Mouse (Mus musculus) lung, embryonic 15.5 days (tissue): ENCODE results near the gene Trappc2l. TPM values are rescaled to one million over a fixed set of nuclear protein-coding genes. Genes with fewer than 3 reads are reported as not detected.
A peak's percentile ranks its signal among the peaks of the same experiment; 100 is the strongest.

Source experiments
- ATAC-seq: fragments of 200-750 bp; cut with Nextera tagmentation; 2 replicates; pipeline ENCODE4 v1.8.0; 2017; ENCODE audit warnings: moderate number of reproducible peaks, borderline replicate concordance; ENCODE audit not compliant: low FRiP score, low TSS enrichment; ENCODE audit errors: extremely low read depth
- H3K27ac ChIP-seq: fragments of 300-500 bp; sonication (generic); 2 replicates; pipeline ENCODE4 v1.5.1; 2015; ENCODE audit warnings: moderate library complexity, mild to moderate bottlenecking, inconsistent platforms
- H3K27me3 ChIP-seq: fragments of 300-500 bp; sonication (generic); 2 replicates; pipeline ENCODE4 v1.6.1; 2015; ENCODE audit warnings: inconsistent platforms
- H3K36me3 ChIP-seq: fragments of 300-500 bp; sonication (generic); 2 replicates; pipeline ENCODE4 v1.6.1; 2015; ENCODE audit warnings: inconsistent platforms
- H3K4me1 ChIP-seq: fragments of 300-500 bp; sonication (generic); 2 replicates; pipeline ENCODE4 v1.6.1; 2015; ENCODE audit warnings: inconsistent platforms
- H3K4me2 ChIP-seq: fragments of 300-500 bp; sonication (generic); 2 replicates; pipeline ENCODE4 v1.6.1; 2015; ENCODE audit warnings: inconsistent platforms, mild to moderate bottlenecking, moderate library complexity
- H3K4me3 ChIP-seq: fragments of 300-500 bp; sonication (generic); 2 replicates; pipeline ENCODE4 v1.5.1; 2015; ENCODE audit warnings: mild to moderate bottlenecking, inconsistent platforms
- H3K9ac ChIP-seq: fragments of 300-500 bp; sonication (generic); 2 replicates; pipeline ENCODE4 v1.6.1; 2015; ENCODE audit warnings: inconsistent platforms
- H3K9me3 ChIP-seq: fragments of 300-500 bp; sonication (generic); 2 replicates; pipeline ENCODE4 v1.6.1; 2016; ENCODE audit warnings: inconsistent platforms
- WGBS: fragments of 180-500 bp; shearing (Covaris S2); methylation state at CpG from one replicate; pipeline ENCODE4 v1.1.7; 2015; 5-methylcytosine and 5-hydroxymethylcytosine counted together
- polyA plus RNA-seq: library from polyadenylated mRNA; unstranded; fragments of >200 nt; fragmentation: Nextera tagmentation; extraction: Ambion mirVana; gene quantifications from 2 replicates; pipeline ENCODE4 v1.2.1, GENCODE M21; 2015

Gene Trappc2l
- polyA plus RNA-seq, 1 experiment from 2014 or later, result 53.0 TPM

DNA sequence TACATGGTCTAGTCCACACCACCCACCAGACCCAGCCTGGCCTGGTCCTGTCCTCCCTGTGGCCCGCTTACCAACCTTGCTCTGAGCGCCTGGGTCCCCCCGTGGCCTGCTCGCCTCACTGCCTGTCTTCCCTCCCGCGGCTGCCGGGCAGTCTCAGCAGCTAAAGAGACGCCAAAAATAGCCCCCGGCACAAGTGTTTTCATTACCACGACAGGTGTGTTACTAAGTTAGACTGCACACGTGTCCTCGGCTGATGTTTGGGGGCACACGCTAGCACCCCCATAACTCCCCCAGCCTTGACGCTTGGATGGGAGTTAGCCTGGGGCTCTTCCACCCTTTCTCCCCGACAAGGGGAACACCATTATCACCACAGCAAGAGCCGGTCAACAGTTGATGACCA, 34.9 kb downstream of the Trappc2l start:
- H3K9ac ChIP-seq, result no peak overlapping the region
- 0 out of 2 replicates have a peak, but pooled peaks cover 7% of the 10 kb centered on the region for H3K36me3 ChIP-seq
- ATAC-seq, result no peak
- no peak overlapping the region for H3K27ac ChIP-seq
- H3K9me3 ChIP-seq, result no peaks in the 10 kb centered on the region
- H3K4me1 ChIP-seq, result peaks cover 13% of the 10 kb centered on the region
- 80% methylated on average over 16 of the region's 16 CpGs for WGBS
- 0 out of 2 replicates have a peak, but pooled peaks cover 6% of the 10 kb centered on the region for H3K27me3 ChIP-seq
- H3K4me2 ChIP-seq, result no peak overlapping the region
- no peak overlapping the region for H3K4me3 ChIP-seq

DNA sequence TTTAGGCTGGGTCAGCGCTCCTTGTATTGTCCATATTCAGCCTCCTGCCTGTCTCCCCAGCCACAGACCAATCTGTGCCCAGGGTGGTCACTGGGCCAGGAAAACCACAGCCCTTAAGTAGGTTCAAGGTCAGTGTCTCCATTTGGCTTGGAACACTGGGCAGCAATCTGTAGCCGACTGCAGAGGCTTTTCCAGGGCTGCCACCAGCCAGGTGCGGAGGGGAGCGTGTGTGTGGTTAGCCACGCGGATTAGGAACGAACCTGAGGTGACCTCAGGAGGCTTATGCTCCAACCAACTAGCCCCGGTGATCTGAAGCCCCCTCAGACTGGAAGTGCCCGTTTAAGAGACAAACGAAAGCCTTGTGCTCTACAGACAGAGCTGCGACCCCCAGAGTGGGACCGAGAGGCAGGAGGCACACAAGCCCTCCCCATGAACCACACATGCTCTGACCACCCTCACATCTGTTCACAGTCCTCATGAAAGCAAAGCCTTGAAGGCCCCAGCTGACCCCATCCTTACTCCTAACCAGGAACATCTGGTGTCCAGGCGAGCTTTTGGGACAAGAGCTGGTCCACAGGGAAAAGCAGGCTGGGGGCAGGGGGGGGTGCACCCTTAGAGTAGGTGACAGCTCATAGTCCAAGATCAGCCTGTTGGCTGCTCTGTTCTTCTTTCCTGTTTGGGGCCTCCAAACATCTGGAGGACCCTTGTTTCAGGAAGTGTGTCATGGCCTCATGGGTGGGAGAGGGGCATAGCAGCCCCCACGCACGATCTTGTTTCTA, 36.9 kb downstream of the Trappc2l start:
- H3K4me2 ChIP-seq, result no peak overlapping the region
- H3K27ac ChIP-seq, result no peak overlapping the region
- ATAC-seq, result no peak
- no peaks in the 10 kb centered on the region for H3K9me3 ChIP-seq
- H3K9ac ChIP-seq, result no peak overlapping the region
- no peak overlapping the region for H3K4me3 ChIP-seq
- no peaks in the 10 kb centered on the region for H3K4me1 ChIP-seq
- H3K36me3 ChIP-seq, result 0 out of 2 replicates have a peak, but pooled peaks cover 7% of the 10 kb centered on the region
- 57% methylated on average over 15 of the region's 15 CpGs for WGBS
- H3K27me3 ChIP-seq, result 0 out of 2 replicates have a peak, but pooled peaks cover 6% of the 10 kb centered on the region

DNA sequence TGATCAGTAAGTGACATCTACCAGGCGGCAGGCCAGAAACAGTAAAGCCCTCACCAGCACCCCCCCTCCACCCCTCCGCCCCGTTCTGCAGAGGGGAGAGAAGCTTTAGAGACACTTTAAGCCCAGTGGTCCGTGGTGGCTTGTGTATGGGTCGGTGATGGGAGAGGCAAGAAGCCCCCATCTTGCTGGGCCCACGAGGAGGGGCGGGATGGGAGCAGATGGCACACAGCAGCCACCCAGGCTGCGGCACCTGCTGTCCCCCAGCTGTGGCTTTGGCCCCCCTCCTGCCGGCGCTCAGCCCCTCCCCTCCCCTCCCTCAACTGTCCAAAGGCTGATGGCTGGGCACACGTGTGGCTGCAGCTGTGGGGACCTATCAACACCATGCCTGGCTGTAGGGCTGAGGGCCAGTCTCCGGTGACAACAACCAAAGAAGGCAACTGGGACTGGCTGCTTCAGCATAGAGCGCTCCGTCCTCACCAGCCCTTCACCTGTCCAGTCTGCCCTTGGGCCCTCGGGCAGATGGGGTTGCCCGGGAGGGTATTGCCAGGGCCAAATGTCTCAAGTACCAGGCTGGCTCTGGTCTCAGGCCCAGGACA, 40.0 kb downstream of the Trappc2l start:
- 67% methylated on average over 16 of the region's 16 CpGs for WGBS
- H3K4me3 ChIP-seq, result no peak overlapping the region
- no peaks in the 10 kb centered on the region for H3K9me3 ChIP-seq

DNA sequence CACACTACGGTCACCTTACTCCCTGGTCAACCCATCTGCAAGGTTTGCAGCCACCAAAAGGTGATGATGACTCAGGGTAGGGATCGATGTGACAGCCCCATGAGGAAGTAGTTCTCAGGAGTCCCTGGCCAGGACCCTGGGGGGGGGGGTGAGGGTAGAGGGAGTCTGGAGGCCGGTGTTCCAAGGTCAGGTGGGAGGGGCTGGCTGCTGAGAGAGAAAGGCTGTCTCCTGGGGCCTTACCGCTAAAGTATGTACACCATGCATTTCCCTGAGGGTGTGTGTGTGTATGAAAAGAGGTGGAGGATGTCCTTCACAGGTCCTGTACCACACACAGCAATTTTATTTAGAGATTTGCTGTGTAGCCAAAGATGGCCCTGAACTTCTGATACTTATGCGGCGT, 41.2 kb downstream of the Trappc2l start:
- Histone ChIP-seq H3K9me3 (no peaks in the 10 kb centered on the region), H3K4me2 (no peak overlapping the region), H3K4me1 (peaks cover 31% of the 10 kb centered on the region), H3K9ac (no peak overlapping the region), H3K4me3 (no peak overlapping the region), H3K36me3 (0 out of 2 replicates have a peak, but pooled peaks cover 6% of the 10 kb centered on the region), H3K27ac (no peak overlapping the region), H3K27me3 (no peaks in the 10 kb centered on the region)
- ATAC-seq, result no peak
- 62% methylated on average over 6 of the region's 6 CpGs for WGBS

More for the DNA sequence above, 40.0 kb downstream of the Trappc2l start:
- Histone ChIP-seq H3K9ac (no peak overlapping the region), H3K27ac (no peak overlapping the region), H3K4me1 (peaks cover 28% of the 10 kb centered on the region), H3K27me3 (no peaks in the 10 kb centered on the region), H3K4me2 (no peak overlapping the region), H3K36me3 (0 out of 2 replicates have a peak, but pooled peaks cover 7% of the 10 kb centered on the region)
- ATAC-seq, result no peak

DNA sequence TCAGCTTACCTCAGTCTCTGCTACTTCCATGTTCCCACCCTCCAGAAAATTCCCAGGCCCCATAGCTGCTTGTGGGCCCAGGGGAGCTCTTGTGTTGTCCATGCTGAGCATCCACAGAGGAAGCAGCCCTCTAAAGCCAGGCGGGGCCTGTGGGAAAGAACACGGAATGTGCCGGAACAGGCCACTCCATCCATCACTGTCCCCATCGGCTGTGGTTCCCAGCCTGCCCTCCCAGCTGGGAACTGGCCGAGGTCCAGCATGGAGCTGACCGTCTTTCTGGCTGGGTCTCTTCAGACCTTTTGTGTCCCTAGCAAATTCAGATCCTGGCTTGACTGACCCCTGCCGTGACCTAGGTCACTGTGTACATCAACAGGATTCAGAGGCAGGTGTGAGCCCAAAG, 43.3 kb downstream of the Trappc2l start:
- H3K27me3 ChIP-seq, result no peaks in the 10 kb centered on the region
- peaks cover 37% of the 10 kb centered on the region for H3K4me1 ChIP-seq
- WGBS, result 9% methylated on average over 7 of the region's 7 CpGs
- no peaks in the 10 kb centered on the region for H3K9me3 ChIP-seq
- no peak overlapping the region for H3K9ac ChIP-seq
- H3K4me3 ChIP-seq, result no peak overlapping the region
- H3K36me3 ChIP-seq, result no peaks in the 10 kb centered on the region
- ATAC-seq, result peak; percentile 61
- no peak overlapping the region for H3K4me2 ChIP-seq
- H3K27ac ChIP-seq, result peak overlapping the region; percentile 13; the same call in 1 of the 2 replicates

DNA sequence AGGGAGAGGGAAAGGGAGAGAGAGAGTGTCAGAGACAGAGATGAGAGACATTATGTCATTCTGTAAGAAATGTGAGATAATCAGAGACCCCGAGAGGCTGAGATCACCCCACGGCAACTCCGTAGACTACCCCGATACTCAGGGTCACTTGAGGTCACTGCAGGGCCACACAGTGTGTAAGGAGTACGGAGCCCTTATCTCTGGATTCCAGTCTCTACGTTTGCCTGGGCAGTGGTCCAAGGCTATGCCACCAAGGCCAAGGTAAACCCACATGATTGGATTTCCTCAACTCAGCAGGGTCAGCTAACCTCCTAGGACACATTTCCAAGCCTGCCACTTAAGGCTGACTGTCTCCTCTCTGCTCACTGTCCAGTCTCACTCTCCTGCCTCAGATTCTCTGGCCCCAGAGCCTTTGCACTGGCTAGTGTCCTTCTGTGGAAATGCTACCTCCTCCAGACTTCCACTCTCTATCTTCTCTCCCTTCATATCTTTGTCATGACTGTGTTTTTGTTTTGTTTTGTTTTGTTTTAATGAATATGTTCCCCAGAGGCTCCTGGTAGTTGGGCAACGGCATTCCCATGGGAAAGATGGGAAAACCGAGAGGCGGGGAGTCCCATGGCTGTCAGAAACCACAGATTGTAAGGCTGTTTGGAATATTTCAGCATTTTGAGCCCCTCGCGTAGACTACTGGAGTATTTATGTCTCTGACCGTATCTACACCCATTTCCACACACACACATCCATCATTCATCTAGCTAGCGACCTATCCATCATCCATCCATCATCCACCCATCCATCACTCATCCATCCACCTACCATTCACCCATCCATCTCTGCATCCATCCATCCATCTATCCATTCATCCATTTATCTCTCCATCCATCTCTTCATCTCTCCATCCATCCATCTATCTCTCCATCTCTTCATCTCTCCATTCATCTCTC, 44.9 kb downstream of the Trappc2l start:
- no peak overlapping the region for H3K27ac ChIP-seq

DNA sequence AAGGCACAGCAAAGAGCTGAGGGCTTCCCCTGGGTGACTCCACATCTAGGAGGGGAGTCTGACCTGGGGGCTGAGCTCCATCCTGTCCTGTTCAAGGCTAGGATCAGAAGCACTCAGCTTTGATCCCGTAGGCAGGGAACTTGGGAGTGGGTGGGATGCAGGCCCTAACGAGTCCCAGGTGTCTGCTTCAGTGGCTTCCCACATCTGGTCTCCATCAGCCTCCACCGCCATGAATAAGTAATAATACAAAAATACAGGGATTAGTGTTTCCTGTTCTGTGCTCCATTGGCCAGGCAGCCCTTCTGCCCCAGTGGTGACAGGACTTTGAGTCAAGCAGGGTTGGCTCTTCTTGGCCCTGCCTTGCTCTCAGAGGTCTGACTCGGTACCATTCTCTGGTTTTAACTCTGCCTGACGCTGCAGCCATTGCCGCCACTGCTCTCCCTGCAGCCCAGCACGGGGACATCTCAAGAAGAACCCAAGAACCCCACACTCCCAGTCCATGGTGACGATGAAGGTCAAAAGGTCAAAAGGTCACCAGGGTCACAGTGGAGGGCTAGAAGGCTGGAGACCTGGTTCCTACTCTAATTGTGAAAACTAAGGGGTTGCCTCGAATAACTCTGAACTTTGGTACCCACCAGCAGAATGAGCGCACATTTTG, 46.8 kb downstream of the Trappc2l start:
- ATAC-seq, result no peak

More for the DNA sequence above, 44.9 kb downstream of the Trappc2l start:
- H3K27me3 ChIP-seq, result no peaks in the 10 kb centered on the region
- no peak overlapping the region for H3K9ac ChIP-seq
- ATAC-seq, result no peak
- no peak overlapping the region for H3K4me2 ChIP-seq
- H3K9me3 ChIP-seq, result no peaks in the 10 kb centered on the region
- no peak overlapping the region for H3K4me3 ChIP-seq
- H3K4me1 ChIP-seq, result peaks cover 46% of the 10 kb centered on the region
- WGBS, result 52% methylated on average over 13 of the region's 13 CpGs
- no peaks in the 10 kb centered on the region for H3K36me3 ChIP-seq

DNA sequence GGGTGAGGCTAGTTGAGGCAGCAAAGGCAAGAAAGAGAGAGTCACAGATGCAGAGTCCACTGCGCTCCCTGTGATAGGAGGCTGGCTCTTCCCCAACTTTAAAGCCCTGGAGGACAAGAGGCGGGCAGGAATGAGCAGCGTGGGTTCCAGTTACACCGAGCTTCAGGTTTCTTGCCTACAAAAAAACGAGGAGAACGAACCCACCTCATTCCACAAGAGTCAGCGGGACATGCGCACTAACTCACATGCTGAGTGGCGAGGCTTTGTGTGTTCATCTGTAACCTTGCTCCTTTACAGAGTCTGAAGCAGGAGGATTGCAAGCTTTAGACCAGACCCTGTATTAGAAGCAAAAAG, 47.3 kb downstream of the Trappc2l start:
- Histone ChIP-seq H3K27me3 (no peaks in the 10 kb centered on the region), H3K4me2 (no peak overlapping the region), H3K9ac (no peak overlapping the region), H3K4me1 (peaks cover 66% of the 10 kb centered on the region), H3K9me3 (no peaks in the 10 kb centered on the region), H3K4me3 (no peak overlapping the region), H3K27ac (no peak overlapping the region), H3K36me3 (no peaks in the 10 kb centered on the region)
- no peak for ATAC-seq
- 74% methylated on average over 9 of the region's 9 CpGs for WGBS

More for the DNA sequence above, 46.8 kb downstream of the Trappc2l start:
- Histone ChIP-seq H3K4me2 (no peak overlapping the region), H3K9me3 (no peaks in the 10 kb centered on the region), H3K9ac (no peak overlapping the region), H3K4me3 (no peak overlapping the region), H3K27ac (no peak overlapping the region), H3K27me3 (no peaks in the 10 kb centered on the region), H3K4me1 (peaks cover 63% of the 10 kb centered on the region), H3K36me3 (no peaks in the 10 kb centered on the region)
- WGBS, result 64% methylated on average over 10 of the region's 10 CpGs

DNA sequence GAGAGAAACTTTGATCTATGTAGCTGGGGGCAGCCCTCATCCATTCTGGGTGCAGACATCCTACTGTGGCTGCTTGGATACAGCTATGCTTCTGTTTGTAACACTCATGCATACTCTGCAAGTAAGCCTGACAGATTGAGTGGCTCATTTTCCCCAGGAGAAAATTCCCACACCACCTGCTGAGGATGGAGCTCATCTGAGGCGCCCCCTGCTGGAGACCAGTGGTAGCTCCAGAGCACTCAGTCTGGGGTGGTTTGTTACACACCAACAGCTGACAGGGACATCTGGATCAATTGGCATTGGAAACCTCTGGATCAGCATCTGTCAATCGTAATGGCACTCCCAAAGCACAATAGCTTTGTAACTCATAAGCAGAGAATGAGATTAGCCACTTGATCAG, 48.6 kb downstream of the Trappc2l start:
- H3K27ac ChIP-seq, result no peak overlapping the region
- H3K36me3 ChIP-seq, result no peaks in the 10 kb centered on the region
- H3K4me3 ChIP-seq, result no peak overlapping the region
- H3K4me1 ChIP-seq, result peaks cover 65% of the 10 kb centered on the region
- no peak overlapping the region for H3K4me2 ChIP-seq
- no peak for ATAC-seq
- 67% methylated on average over 2 of the region's 2 CpGs for WGBS
- no peaks in the 10 kb centered on the region for H3K9me3 ChIP-seq
- no peaks in the 10 kb centered on the region for H3K27me3 ChIP-seq
- no peak overlapping the region for H3K9ac ChIP-seq

DNA sequence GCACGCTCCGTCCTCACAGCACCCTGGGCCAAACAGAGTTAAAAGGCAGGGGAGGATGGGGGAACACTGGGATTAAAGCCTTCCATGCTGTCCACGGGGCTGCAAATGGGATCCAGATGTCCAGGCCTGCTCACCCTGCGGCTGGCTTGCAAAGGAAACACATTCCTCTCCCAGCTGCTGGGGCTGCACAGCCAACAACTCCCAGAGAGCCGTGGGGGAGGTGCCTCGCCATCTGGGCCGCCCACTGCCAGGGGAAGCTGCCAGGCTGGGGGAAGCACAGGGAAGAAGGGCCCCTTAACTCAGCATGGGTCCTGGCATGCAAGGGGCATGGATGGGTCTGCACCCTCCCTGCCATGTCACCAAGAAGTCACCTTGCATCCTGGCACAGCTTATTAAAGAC, 49.7 kb downstream of the Trappc2l start:
- peak; percentile 82 for ATAC-seq

DNA sequence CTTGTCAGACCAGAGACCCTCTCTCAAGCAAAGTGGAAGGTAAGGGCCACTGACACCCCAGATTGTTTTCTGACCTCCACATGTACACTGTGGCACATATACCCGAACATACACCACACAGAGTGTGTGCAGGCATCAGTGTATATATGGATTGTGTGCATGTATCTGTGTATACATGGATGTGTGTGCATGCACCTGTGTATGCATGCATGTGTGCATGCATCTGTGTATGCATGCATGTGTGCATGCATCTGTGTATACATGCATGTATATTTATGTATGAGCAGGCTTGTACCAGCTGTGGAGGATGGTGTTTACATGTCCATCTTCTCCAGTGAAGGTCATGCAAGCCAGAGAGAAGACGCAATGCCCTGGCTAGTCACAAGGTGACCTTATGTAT, 50.5 kb downstream of the Trappc2l start:
- Histone ChIP-seq H3K4me1 (peaks cover 67% of the 10 kb centered on the region), H3K9ac (no peak overlapping the region), H3K27ac (no peak overlapping the region), H3K27me3 (no peaks in the 10 kb centered on the region), H3K36me3 (no peaks in the 10 kb centered on the region), H3K9me3 (no peaks in the 10 kb centered on the region), H3K4me3 (no peak overlapping the region), H3K4me2 (no peak overlapping the region)
- 57% methylated on average over 2 of the region's 2 CpGs for WGBS
- no peak for ATAC-seq

More for the DNA sequence above, 49.7 kb downstream of the Trappc2l start:
- Histone ChIP-seq H3K4me1 (peaks cover 64% of the 10 kb centered on the region), H3K27ac (peak overlapping the region; percentile 40), H3K4me3 (no peak overlapping the region), H3K36me3 (no peaks in the 10 kb centered on the region), H3K9ac (no peak overlapping the region), H3K4me2 (no peak overlapping the region; the same call in 1 of the 2 replicates), H3K9me3 (no peaks in the 10 kb centered on the region), H3K27me3 (no peaks in the 10 kb centered on the region)
- 22% methylated on average over 7 of the region's 7 CpGs for WGBS
